Mouse (Mus musculus) limb, embryonic 11.5 days (tissue): ENCODE data around the gene Tnfsf11. TPM values are rescaled to one million over a fixed set of nuclear protein-coding genes. Genes with fewer than 3 reads are reported as not detected.

ENCODE experiments used
- ATAC-seq: fragments of 200-750 bp; cut with Nextera tagmentation; 2 replicates; pipeline ENCODE4 v1.8.0; 2017; ENCODE audit warnings: low read depth; ENCODE audit not compliant: insufficient number of reproducible peaks, low FRiP score, low TSS enrichment
- DNase-seq: peaks from one replicate; pipeline ENCODE4 v3.0.0-alpha.2; 2015; ENCODE audit warnings: low spot score
- H3K27ac ChIP-seq: fragments of 300-500 bp; sonication (generic); replicated peaks from 2 replicates; pipeline ENCODE4 v1.5.1; 2014; ENCODE audit warnings: low read depth, mild to moderate bottlenecking, low read length
- H3K27me3 ChIP-seq: fragments of 300-500 bp; sonication (generic); 2 replicates; pipeline ENCODE4 v1.6.1; 2014; ENCODE audit warnings: mild to moderate bottlenecking, low read length, mixed read lengths; ENCODE audit not compliant: control insufficient read depth, insufficient read depth
- H3K36me3 ChIP-seq: fragments of 300-500 bp; sonication (generic); 2 replicates; pipeline ENCODE4 v1.6.1; 2014; ENCODE audit warnings: mild to moderate bottlenecking, low read length, moderate library complexity, mixed read lengths; ENCODE audit not compliant: control insufficient read depth, insufficient read depth
- H3K4me1 ChIP-seq: fragments of 300-500 bp; sonication (generic); 2 replicates; pipeline ENCODE4 v1.6.1; 2014; ENCODE audit warnings: low read length, mixed read lengths; ENCODE audit not compliant: control insufficient read depth, insufficient read depth
- H3K4me2 ChIP-seq: fragments of 300-500 bp; sonication (generic); 2 replicates; pipeline ENCODE4 v1.6.1; 2014; ENCODE audit warnings: low read depth, mild to moderate bottlenecking, moderate library complexity; ENCODE audit not compliant: severe bottlenecking
- H3K4me3 ChIP-seq: fragments of 300-500 bp; sonication (generic); 2 replicates; pipeline ENCODE4 v1.5.1; 2014; ENCODE audit warnings: low read depth, low read length
- H3K9ac ChIP-seq: fragments of 300-500 bp; sonication (generic); 2 replicates; pipeline ENCODE4 v1.6.1; 2014; ENCODE audit warnings: mild to moderate bottlenecking, low read length
- H3K9me3 ChIP-seq: fragments of 300-500 bp; sonication (generic); 2 replicates; pipeline ENCODE4 v1.6.1; 2016; ENCODE audit warnings: low read length; ENCODE audit not compliant: control insufficient read depth
- WGBS: fragments of 180-500 bp; shearing (Covaris S2); extraction: QIAGEN DNeasy Blood & Tissue Kit; methylation state at CpG from one replicate; pipeline ENCODE4 v1.1.7; 2014; 5-methylcytosine and 5-hydroxymethylcytosine counted together
- polyA plus RNA-seq: library from polyadenylated mRNA; unstranded; fragments of >200 nt; fragmentation: Nextera tagmentation; extraction: Ambion mirVana; gene quantifications from 2 replicates; pipeline ENCODE4 v1.2.1, GENCODE M21; 2014

Tnfsf11 gene
- polyA plus RNA-seq, 1 experiment from 2014 or later, result not detected

GRCm38 (mm10) chr14:78333341-78333740, 25.5 kb upstream of the Tnfsf11 start:
- 86% methylated on average over 3 of the region's 3 CpGs for WGBS
- H3K9me3 ChIP-seq, result no peaks in the 10 kb centered on the region
- no peak overlapping the region for H3K27ac ChIP-seq
- H3K36me3 ChIP-seq, result no peaks in the 10 kb centered on the region
- ATAC-seq (no peak), DNase-seq (no peak)
- no peaks in the 10 kb centered on the region for H3K27me3 ChIP-seq
- H3K9ac ChIP-seq, result no peak overlapping the region
- H3K4me3 ChIP-seq, result no peak overlapping the region
- no peaks in the 10 kb centered on the region for H3K4me1 ChIP-seq
- H3K4me2 ChIP-seq, result no peak overlapping the region

GRCm38 (mm10) chr14:78331368-78331767, 23.5 kb upstream of the Tnfsf11 start:
- H3K4me2 ChIP-seq, result no peak overlapping the region
- H3K9me3 ChIP-seq, result no peaks in the 10 kb centered on the region
- H3K27ac ChIP-seq, result no peak overlapping the region
- H3K4me3 ChIP-seq, result no peak overlapping the region
- WGBS, result 76% methylated on average over 7 of the region's 7 CpGs
- H3K36me3 ChIP-seq, result no peaks in the 10 kb centered on the region
- ATAC-seq, result no peak
- no peak overlapping the region for H3K9ac ChIP-seq
- no peaks in the 10 kb centered on the region for H3K4me1 ChIP-seq
- no peaks in the 10 kb centered on the region for H3K27me3 ChIP-seq
- no peak for DNase-seq

GRCm38 (mm10) chr14:78330576-78331300, 22.9 kb upstream of the Tnfsf11 start:
- WGBS, result 46% methylated on average over 11 of the region's 11 CpGs
- no peak for ATAC-seq
- no peak overlapping the region for H3K27ac ChIP-seq

GRCm38 (mm10) chr14:78329765-78330451, 22.1 kb upstream of the Tnfsf11 start:
- H3K36me3 ChIP-seq, result no peaks in the 10 kb centered on the region
- H3K9ac ChIP-seq, result no peak overlapping the region
- ATAC-seq, result no peak
- H3K27ac ChIP-seq, result no peak overlapping the region
- DNase-seq, result no peak
- H3K4me2 ChIP-seq, result no peak overlapping the region
- no peaks in the 10 kb centered on the region for H3K27me3 ChIP-seq
- H3K4me3 ChIP-seq, result no peak overlapping the region
- no peaks in the 10 kb centered on the region for H3K4me1 ChIP-seq
- no peaks in the 10 kb centered on the region for H3K9me3 ChIP-seq
- WGBS, result 85% methylated on average over 8 of the region's 8 CpGs

More at GRCm38 (mm10) chr14:78330576-78331300, 22.9 kb upstream of the Tnfsf11 start:
- DNase-seq, result peak; percentile 34
- Histone ChIP-seq H3K9ac (no peak overlapping the region), H3K4me2 (no peak overlapping the region), H3K9me3 (no peaks in the 10 kb centered on the region), H3K4me1 (no peaks in the 10 kb centered on the region), H3K27me3 (no peaks in the 10 kb centered on the region), H3K36me3 (no peaks in the 10 kb centered on the region), H3K4me3 (no peak overlapping the region)

- Histone ChIP-seq H3K36me3 (no peaks in the 10 kb centered on the region), H3K27ac (no peak overlapping the region), H3K4me1 (no peaks in the 10 kb centered on the region), H3K9ac (no peak overlapping the region), H3K4me2 (no peak overlapping the region), H3K4me3 (no peak overlapping the region), H3K27me3 (no peaks in the 10 kb centered on the region), H3K9me3 (no peaks in the 10 kb centered on the region)
- WGBS, result 95% methylated on average over 1 of the region's 1 CpGs
- no peak for ATAC-seq
- DNase-seq, result no peak
These were observed 15.5 kb upstream of the Tnfsf11 start for GRCm38 (mm10) chr14:78323356-78323755.

- ATAC-seq, result no peak
- Histone ChIP-seq H3K9me3 (no peaks in the 10 kb centered on the region), H3K4me2 (no peak overlapping the region), H3K4me3 (no peak overlapping the region), H3K9ac (no peak overlapping the region), H3K27me3 (no peaks in the 10 kb centered on the region), H3K36me3 (no peaks in the 10 kb centered on the region), H3K27ac (no peak overlapping the region), H3K4me1 (no peaks in the 10 kb centered on the region)
- WGBS, result 88% methylated on average over 9 of the region's 9 CpGs
- no peak for DNase-seq
These were observed 15.1 kb upstream of the Tnfsf11 start for GRCm38 (mm10) chr14:78322916-78323315.

GRCm38 (mm10) chr14:78320248-78320647, 12.4 kb upstream of the Tnfsf11 start:
- no peaks in the 10 kb centered on the region for H3K4me1 ChIP-seq
- no peak overlapping the region for H3K4me2 ChIP-seq
- no peaks in the 10 kb centered on the region for H3K36me3 ChIP-seq
- no peak overlapping the region for H3K9ac ChIP-seq
- H3K27ac ChIP-seq, result no peak overlapping the region
- H3K4me3 ChIP-seq, result no peak overlapping the region
- no peaks in the 10 kb centered on the region for H3K27me3 ChIP-seq
- H3K9me3 ChIP-seq, result no peaks in the 10 kb centered on the region
- 71% methylated on average over 6 of the region's 6 CpGs for WGBS
- no peak for DNase-seq
- no peak for ATAC-seq

- Histone ChIP-seq H3K36me3 (no peaks in the 10 kb centered on the region), H3K27me3 (no peaks in the 10 kb centered on the region), H3K4me2 (no peak overlapping the region), H3K4me1 (no peaks in the 10 kb centered on the region), H3K9ac (no peak overlapping the region), H3K4me3 (no peak overlapping the region), H3K27ac (no peak overlapping the region), H3K9me3 (no peaks in the 10 kb centered on the region)
- DNase-seq (no peak), ATAC-seq (no peak)
- 89% methylated on average over 5 of the region's 5 CpGs for WGBS
These were observed 11.7 kb upstream of the Tnfsf11 start for GRCm38 (mm10) chr14:78319580-78319979.
